Mouse (Mus musculus) cortical plate, adult 2 months (tissue): ENCODE data around the gene Klhl35.

ENCODE experiments used
- CTCF ChIP-seq: fragments of 200-500 bp; IDR thresholded peaks from 2 replicates; pipeline ENCODE4 v1.5.1; 2011; ENCODE audit warnings: mild to moderate bottlenecking, control low read depth, low read length; ENCODE audit not compliant: insufficient read depth; ENCODE audit errors: extremely low read depth
- POLR2A ChIP-seq: fragments of 200-500 bp; IDR thresholded peaks from 2 replicates; pipeline ENCODE4 v1.6.1; 2011; ENCODE audit warnings: mild to moderate bottlenecking, low read length, control low read depth; ENCODE audit not compliant: insufficient read depth; ENCODE audit errors: extremely low read depth

- no peak for TF ChIP-seq POLR2A
- TF ChIP-seq CTCF, result no peak
These were observed 18.5 kb upstream of the Klhl35 start for GRCm38 (mm10) chr7:99447323-99447722.
